8 mouse cellular contexts compared by ENCODE assay signal in the genomic region with DNA sequence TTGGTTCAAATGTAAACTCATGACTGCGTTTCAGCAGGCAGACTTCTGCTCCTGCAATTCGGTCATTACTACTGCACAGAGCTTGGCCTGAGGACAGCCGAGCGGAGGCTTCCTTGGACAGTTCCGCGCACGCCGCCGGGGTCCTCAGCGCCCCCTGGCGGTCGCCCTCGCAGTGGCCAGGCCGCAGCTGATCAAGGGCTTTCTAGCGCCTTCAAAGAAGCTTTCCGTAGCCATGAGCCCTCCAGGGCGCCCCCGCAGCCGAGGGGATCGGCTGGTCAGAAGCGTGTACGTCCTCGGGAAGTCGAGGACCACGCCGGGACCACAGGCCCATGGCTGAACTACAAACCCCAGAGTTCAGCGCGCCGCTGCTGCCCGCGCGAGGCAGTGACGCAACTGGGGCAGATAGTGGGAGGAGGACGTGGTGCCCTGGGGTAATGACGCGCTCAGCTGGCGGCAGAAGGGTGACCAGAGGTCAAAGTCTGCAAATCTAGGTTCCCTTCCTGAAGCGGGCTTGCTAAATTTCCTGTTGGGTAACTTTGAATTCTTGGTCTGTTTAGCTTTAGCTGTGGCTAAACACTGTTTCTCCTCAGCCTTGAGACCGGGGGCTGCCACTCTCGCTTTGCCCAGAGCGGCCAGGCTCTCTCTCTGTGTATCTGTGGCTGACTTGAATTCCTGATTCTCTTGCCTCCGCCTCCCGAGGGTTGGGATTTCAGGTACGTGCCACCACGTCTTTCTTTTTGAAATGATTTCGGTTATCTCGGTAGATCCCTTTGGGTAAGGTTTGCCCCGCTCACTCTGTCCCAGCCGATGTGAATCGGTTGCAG. TPM values are rescaled to one million over a fixed set of nuclear protein-coding genes. Genes with fewer than 3 reads are reported as not detected.
DNase-seq lines count a peak whose midpoint lies in the region; ATAC-seq and TF ChIP-seq lines count a peak whose summit lies in the region.

No protein-coding gene starts in this region.

- peak overlapping the region; percentile 72 for H3K4me3 ChIP-seq in G1E (ENCODE audit: low read depth, low read length)
- peak overlapping the region; percentile 67 for H3K4me3 ChIP-seq in forebrain, embryonic 15.5 days
- peak overlapping the region; percentile 51 for H3K4me3 ChIP-seq in neural tube, embryonic 14.5 days (ENCODE audit: low read depth, low read length)
- peak overlapping the region; percentile 83 for H3K4me3 ChIP-seq in testis, adult 2 months (ENCODE audit: control insufficient read depth, low read depth, low read length)

- peak; percentile 61 for ATAC-seq in G1E (ENCODE audit: extremely low read depth, insufficient number of reproducible peaks, low FRiP score, poor library complexity, severe bottlenecking)
- peak; percentile 97 for ATAC-seq in forebrain, embryonic 15.5 days (replicated peaks)
- ATAC-seq in neural tube, embryonic 14.5 days (ENCODE audit: low read depth): peak; percentile 98

- WGBS in forebrain, embryonic 15.5 days: 1% methylated on average over 50 of the region's 50 CpGs
- 2% methylated on average over 50 of the region's 50 CpGs for WGBS in neural tube, embryonic 14.5 days

- intact Hi-C loops in heart, postnatal 25 days (cut with DNase I): loop anchor here (2.0 to 5.0 kb wide), 3 partner anchors 29 to 113 kb away; a partner anchor contains a TSS

- H3K9me3 ChIP-seq in G1E (replicated peaks): no peaks in the 10 kb centered on the region
- no peaks in the 10 kb centered on the region for H3K9me3 ChIP-seq in forebrain, embryonic 15.5 days
- H3K9me3 ChIP-seq in neural tube, embryonic 14.5 days (ENCODE audit: control insufficient read depth, low read length): no peaks in the 10 kb centered on the region

- peaks cover 18% of the 10 kb centered on the region for H3K36me3 ChIP-seq in G1E (replicated peaks)
- peaks cover 3% of the 10 kb centered on the region for H3K36me3 ChIP-seq in forebrain, embryonic 15.5 days
- H3K36me3 ChIP-seq in neural tube, embryonic 14.5 days (ENCODE audit: control insufficient read depth, insufficient read depth, low read length): no peaks in the 10 kb centered on the region
- no peaks in the 10 kb centered on the region for H3K36me3 ChIP-seq in testis, adult 2 months (ENCODE audit: control insufficient read depth, insufficient read depth, low read length)

- peak; percentile 74 for TF ChIP-seq POLR2A in testis, adult 2 months (IDR thresholded peaks at IDR 0.05; ENCODE audit: control insufficient read depth, low read depth, low read length)

- peak overlapping the region; percentile 62 for H3K4me2 ChIP-seq in forebrain, embryonic 15.5 days (replicated peaks)
- peak overlapping the region; percentile 60 for H3K4me2 ChIP-seq in neural tube, embryonic 14.5 days (ENCODE audit: low read depth, low read length)

- peak; percentile 75 for DNase-seq in G1E (ENCODE audit: low spot score)
- DNase-seq in cerebellum, adult 11-12 months: peak; percentile 95
- peak; percentile 94 for DNase-seq in heart, postnatal 25 days (ENCODE audit: low spot score)
- peak; percentile 93 to 97 for DNase-seq in layer of hippocampus, adult 18-20 months (ENCODE audit: low spot score in 2 of 2)
- peak; percentile 96 for DNase-seq in lung, adult 18-20 months

- H3K27me3 ChIP-seq in G1E (ENCODE audit: insufficient read depth, low read length): peaks cover 2% of the 10 kb centered on the region; the same call in 1 of the 2 replicates
- H3K27me3 ChIP-seq in forebrain, embryonic 15.5 days: no peaks in the 10 kb centered on the region
- no peaks in the 10 kb centered on the region for H3K27me3 ChIP-seq in neural tube, embryonic 14.5 days (ENCODE audit: control insufficient read depth, insufficient read depth, low read length)
- H3K27me3 ChIP-seq in testis, adult 2 months (ENCODE audit: control insufficient read depth, insufficient read depth, low read length): no peaks in the 10 kb centered on the region

- TF ChIP-seq CTCF in G1E (IDR thresholded peaks at IDR 0.05; ENCODE audit: low read depth, low read length): peak; percentile 93
- TF ChIP-seq CTCF in testis, adult 2 months (IDR thresholded peaks at IDR 0.05; ENCODE audit: control insufficient read depth, insufficient read depth, insufficient replicate concordance, low read depth, low read length): peak; percentile 99

- H3K4me1 ChIP-seq in G1E (ENCODE audit: insufficient read depth, low read depth, low read length): peaks cover 90% of the 10 kb centered on the region
- peaks cover 15% of the 10 kb centered on the region for H3K4me1 ChIP-seq in forebrain, embryonic 15.5 days
- peaks cover 5% of the 10 kb centered on the region for H3K4me1 ChIP-seq in neural tube, embryonic 14.5 days (ENCODE audit: control insufficient read depth, insufficient read depth, low read length)
- H3K4me1 ChIP-seq in testis, adult 2 months (ENCODE audit: control insufficient read depth, insufficient read depth, low read length): peaks cover 2% of the 10 kb centered on the region

- peak overlapping the region; percentile 91 for H3K27ac ChIP-seq in forebrain, embryonic 15.5 days (replicated peaks)
- H3K27ac ChIP-seq in neural tube, embryonic 14.5 days (ENCODE audit: low read depth, low read length): peak overlapping the region; percentile 87
- peak overlapping the region; percentile 84 for H3K27ac ChIP-seq in testis, adult 2 months (ENCODE audit: control insufficient read depth, insufficient read depth, low read depth, low read length)

- H3K9ac ChIP-seq in forebrain, embryonic 15.5 days (replicated peaks): peak overlapping the region; percentile 73
- H3K9ac ChIP-seq in neural tube, embryonic 14.5 days (replicated peaks; ENCODE audit: low read depth, low read length): peak overlapping the region; percentile 60

RNA-seq across cellular contexts. Expression of a gene that starts 3.3 kb away (rescaled TPM):
- total RNA-seq in G1E (2014; fragmentation: Nextera tagmentation) (5.1 and 31.3 TPM in 2 replicates), G1E (2017) (5.1 and 5.2 TPM in 2 replicates)
- polyA plus RNA-seq in G1E (2012): 3.3 and 8.4 TPM in 2 replicates
- 36.5 and 37.0 TPM in 2 replicates for polyA plus RNA-seq in forebrain, embryonic 15.5 days (2015; fragmentation: Nextera tagmentation; extraction: Ambion mirVana)
- total RNA-seq in heart, postnatal 25 days (2021): 10 to 100 TPM; 34.4 to 42.7 TPM
- total RNA-seq in layer of hippocampus, adult 18-20 months (2021): 10 to 100 TPM; 22.1 to 24.4 TPM
- 39.4 and 39.5 TPM in 2 replicates for polyA plus RNA-seq in neural tube, embryonic 14.5 days (2014; fragmentation: Nextera tagmentation; extraction: Ambion mirVana)
- 12.7 TPM in 2 replicates for polyA plus RNA-seq in testis, adult 2 months (2012; rRNA removed)

RNA-seq across cellular contexts. Expression of a gene that starts 23.1 kb away (rescaled TPM):
- 5.6 TPM in 1 of 2 replicates, not detected in the other for total RNA-seq in G1E (2014; fragmentation: Nextera tagmentation)
- total RNA-seq in G1E (2017): 1.4 and 1.9 TPM in 2 replicates
- polyA plus RNA-seq in G1E (2012): 0.75 and 0.78 TPM in 2 replicates
- 13.0 and 13.2 TPM in 2 replicates for polyA plus RNA-seq in forebrain, embryonic 15.5 days (2015; fragmentation: Nextera tagmentation; extraction: Ambion mirVana)
- 1 to 10 TPM; 7.1 to 8.7 TPM for total RNA-seq in heart, postnatal 25 days (2021)
- total RNA-seq in layer of hippocampus, adult 18-20 months (2021): 1 to 10 TPM; 7.2 to 9.0 TPM
- 9.2 and 9.4 TPM in 2 replicates for polyA plus RNA-seq in neural tube, embryonic 14.5 days (2014; fragmentation: Nextera tagmentation; extraction: Ambion mirVana)
- polyA plus RNA-seq in testis, adult 2 months (2012; rRNA removed): 13.1 and 14.8 TPM in 2 replicates

RNA-seq across cellular contexts. Expression of a gene that starts 23.4 kb away (rescaled TPM):
- 14.0 and 85.9 TPM in 2 replicates for total RNA-seq in G1E (2014; fragmentation: Nextera tagmentation)
- total RNA-seq in G1E (2017): 12.6 and 14.2 TPM in 2 replicates
- 6.0 and 7.0 TPM in 2 replicates for polyA plus RNA-seq in G1E (2012)
- polyA plus RNA-seq in forebrain, embryonic 15.5 days (2015; fragmentation: Nextera tagmentation; extraction: Ambion mirVana): 36.4 and 37.9 TPM in 2 replicates
- 1 to 10 TPM; 6.1 to 8.1 TPM for total RNA-seq in heart, postnatal 25 days (2021)
- total RNA-seq in layer of hippocampus, adult 18-20 months (2021): 10 to 100 TPM; 15.5 to 15.9 TPM
- 21.9 and 24.7 TPM in 2 replicates for polyA plus RNA-seq in neural tube, embryonic 14.5 days (2014; fragmentation: Nextera tagmentation; extraction: Ambion mirVana)
- polyA plus RNA-seq in testis, adult 2 months (2012; rRNA removed): 2.9 and 3.1 TPM in 2 replicates

RNA-seq across cellular contexts. Expression of a gene that starts 23.7 kb away (rescaled TPM):
- 18.8 and 21.2 TPM in 2 replicates for total RNA-seq in G1E (2014; fragmentation: Nextera tagmentation)
- total RNA-seq in G1E (2017): 12.2 and 13.9 TPM in 2 replicates
- polyA plus RNA-seq in G1E (2012): 2.3 and 5.6 TPM in 2 replicates
- 5.9 and 6.4 TPM in 2 replicates for polyA plus RNA-seq in forebrain, embryonic 15.5 days (2015; fragmentation: Nextera tagmentation; extraction: Ambion mirVana)
- total RNA-seq in heart, postnatal 25 days (2021): 10 to 100 TPM; 69.3 to 69.9 TPM
- 1 to 10 TPM; 7.6 to 9.4 TPM for total RNA-seq in layer of hippocampus, adult 18-20 months (2021)
- polyA plus RNA-seq in neural tube, embryonic 14.5 days (2014; fragmentation: Nextera tagmentation; extraction: Ambion mirVana): 5.0 and 6.1 TPM in 2 replicates
- 13.3 and 15.6 TPM in 2 replicates for polyA plus RNA-seq in testis, adult 2 months (2012; rRNA removed)

RNA-seq across cellular contexts. Expression of a gene that starts 30.3 kb away (rescaled TPM):
- total RNA-seq in G1E (2014; fragmentation: Nextera tagmentation) (4.5 and 5.6 TPM in 2 replicates), G1E (2017) (7.4 and 8.6 TPM in 2 replicates)
- 29.5 and 35.4 TPM in 2 replicates for polyA plus RNA-seq in G1E (2012)
- 18.8 and 19.7 TPM in 2 replicates for polyA plus RNA-seq in forebrain, embryonic 15.5 days (2015; fragmentation: Nextera tagmentation; extraction: Ambion mirVana)
- total RNA-seq in heart, postnatal 25 days (2021): 10 to 100 TPM; 76.6 to 80.9 TPM
- 10 to 100 TPM; 70.4 to 73.5 TPM for total RNA-seq in layer of hippocampus, adult 18-20 months (2021)
- 7.0 and 10.5 TPM in 2 replicates for polyA plus RNA-seq in neural tube, embryonic 14.5 days (2014; fragmentation: Nextera tagmentation; extraction: Ambion mirVana)
- 7.6 and 7.9 TPM in 2 replicates for polyA plus RNA-seq in testis, adult 2 months (2012; rRNA removed)

Comparison
In these comparisons a context has a peak if more than half of its experiments do, and no peak if none do; other contexts are left out.
1. Peak in every context shown above with its lines: DNase-seq, ATAC-seq, H3K4me3 ChIP-seq and H3K27ac ChIP-seq.